Mouse (Mus musculus) ES-E14 (cell line): ENCODE measurements around the gene Alox5ap.

Experiments used
- CHD2 ChIP-seq: IDR thresholded peaks from 2 replicates; pipeline ENCODE4 v1.6.1; 2014; ENCODE audit warnings: mild to moderate bottlenecking, low read depth, low read length, inconsistent platforms
- HCFC1 ChIP-seq: IDR thresholded peaks from 2 replicates; pipeline ENCODE4 v1.6.1; 2012; ENCODE audit warnings: low read length, inconsistent platforms, borderline replicate concordance; ENCODE audit not compliant: insufficient read depth
- MAFK ChIP-seq: IDR thresholded peaks from 2 replicates; pipeline ENCODE4 v1.6.1; 2014; ENCODE audit warnings: mild to moderate bottlenecking, low read depth, low read length, inconsistent platforms; ENCODE audit not compliant: insufficient read depth
- ZC3H11A ChIP-seq: IDR thresholded peaks from 2 replicates; pipeline ENCODE4 v1.6.1; 2012; ENCODE audit warnings: low read depth, mild to moderate bottlenecking, inconsistent platforms, low read length, borderline replicate concordance
- ZNF384 ChIP-seq: IDR thresholded peaks from 2 replicates; pipeline ENCODE4 v1.6.1; 2012; ENCODE audit warnings: low read depth, low read length, inconsistent platforms

DNA sequence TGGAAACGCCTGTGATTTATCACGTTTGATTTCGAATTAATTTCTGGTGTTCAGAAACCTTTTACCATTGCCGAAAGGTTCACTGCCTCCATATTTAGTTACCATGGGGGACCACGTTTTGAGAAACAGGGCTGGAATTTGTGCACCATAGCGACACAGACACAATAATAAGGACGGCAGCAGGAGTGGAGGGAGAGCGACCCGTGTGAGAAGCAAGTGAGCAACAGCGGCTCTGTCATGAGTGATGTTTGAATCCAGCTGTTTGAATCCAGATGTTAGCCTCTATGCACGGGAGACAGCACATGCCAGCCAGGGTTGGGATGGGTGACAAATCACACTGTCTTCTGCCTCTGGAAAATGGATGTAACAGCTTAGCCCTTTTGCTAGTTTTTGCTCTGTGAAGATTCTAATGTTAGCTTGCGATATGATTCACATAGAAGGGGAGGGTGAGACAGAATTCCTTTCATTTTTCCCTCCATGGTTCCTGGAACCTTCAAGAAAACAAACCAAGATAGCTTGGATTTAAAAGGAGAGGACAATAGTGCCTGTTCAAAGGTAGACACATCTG is 50.0 kb downstream of the Alox5ap start:
- TF ChIP-seq MAFK = no peak
- no peak for TF ChIP-seq CHD2
- no peak for TF ChIP-seq ZC3H11A
- TF ChIP-seq ZNF384 = no peak
- no peak for TF ChIP-seq HCFC1
